Mouse (Mus musculus): Measurements from ENCODE around the gene Trmt10a. TPM values are rescaled to one million over a fixed set of nuclear protein-coding genes. Genes with fewer than 3 reads are reported as not detected.

Trmt10a gene
- 7.6 and 10.1 TPM in 2 replicates for polyA plus RNA-seq (2014; fragmentation: Nextera tagmentation; extraction: Ambion mirVana)

DNA sequence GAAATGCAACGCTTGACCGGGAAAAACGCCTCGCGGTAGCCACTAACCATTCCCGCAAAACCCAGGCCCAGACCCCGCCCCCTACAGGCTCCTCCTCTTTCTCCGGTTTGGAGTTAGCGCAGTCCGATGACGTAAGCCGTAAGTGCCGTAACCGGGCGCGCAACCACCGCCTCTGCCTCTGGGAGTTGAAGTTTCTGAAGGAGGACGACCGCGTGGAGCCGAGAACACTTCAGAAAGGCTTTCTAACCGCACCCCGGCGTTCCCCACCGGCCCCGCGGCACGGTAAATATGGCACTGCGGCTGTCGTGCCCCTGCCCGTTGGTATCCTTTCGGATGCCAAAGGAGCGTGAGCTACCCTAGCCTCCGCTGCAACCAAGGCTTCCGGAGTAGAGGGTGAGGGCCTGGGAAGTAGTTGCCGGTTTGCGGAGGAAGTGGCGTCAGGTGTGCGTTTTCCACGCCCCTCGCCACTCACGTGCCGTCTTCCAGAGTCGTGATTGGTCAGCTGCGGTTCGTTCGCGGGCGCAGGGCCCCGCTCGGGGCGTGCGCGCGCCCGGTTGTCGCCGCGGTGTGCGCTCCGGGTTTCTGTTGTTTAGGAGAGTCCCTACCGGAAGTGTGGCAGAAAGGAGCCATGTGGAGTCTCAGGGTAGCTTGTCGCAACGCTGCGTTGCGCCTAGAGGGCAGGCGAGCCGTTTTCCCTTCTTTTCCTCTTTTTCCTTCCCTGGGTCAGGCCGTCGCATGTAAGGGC, at the start of gene Trmt10a:
TSS of gene Trmt10a (plus strand) at position 134 of the 745 bp plus-strand sequence.
- Histone ChIP-seq H3K27ac (replicated peaks; ENCODE audit: low read depth, low read length) (peak within 1 kb of the TSS; percentile 97), H3K36me3 (ENCODE audit: control insufficient read depth, insufficient read depth, low read length) (no peaks in the 10 kb centered on the region), H3K27me3 (ENCODE audit: control insufficient read depth, insufficient read depth, low read length) (no peaks in the 10 kb centered on the region), H3K9ac (replicated peaks; ENCODE audit: low read length) (peak within 1 kb of the TSS; percentile 72), H3K9me3 (ENCODE audit: control insufficient read depth, low read length) (no peaks in the 10 kb centered on the region), H3K4me1 (ENCODE audit: control insufficient read depth, insufficient read depth, low read length) (peaks cover 5% of the 10 kb centered on the region), H3K4me3 (replicated peaks; ENCODE audit: low read depth, low read length) (peak within 1 kb of the TSS; percentile 60), H3K4me2 (ENCODE audit: low read length) (peak within 1 kb of the TSS; percentile 71)
- DNase-seq (peak; percentile 99), ATAC-seq (ENCODE audit: low FRiP score, low TSS enrichment) (peak; percentile 98)
- under 1% methylated on average over 70 of the region's 70 CpGs for WGBS

GRCm38 (mm10) chr3:138095301-138095700, 47.9 kb upstream of the Trmt10a start:
- Histone ChIP-seq H3K27ac (replicated peaks; ENCODE audit: low read depth, low read length) (no peak overlapping the region), H3K4me2 (ENCODE audit: low read length) (no peak overlapping the region), H3K9me3 (ENCODE audit: control insufficient read depth, low read length) (no peaks in the 10 kb centered on the region), H3K4me3 (replicated peaks; ENCODE audit: low read depth, low read length) (no peak overlapping the region), H3K36me3 (ENCODE audit: control insufficient read depth, insufficient read depth, low read length) (no peaks in the 10 kb centered on the region), H3K9ac (replicated peaks; ENCODE audit: low read length) (no peak overlapping the region), H3K4me1 (ENCODE audit: control insufficient read depth, insufficient read depth, low read length) (no peaks in the 10 kb centered on the region), H3K27me3 (ENCODE audit: control insufficient read depth, insufficient read depth, low read length) (no peaks in the 10 kb centered on the region)
- ATAC-seq (ENCODE audit: low FRiP score, low TSS enrichment) = no peak
- 84% methylated on average over 3 of the region's 3 CpGs for WGBS
- DNase-seq = no peak

GRCm38 (mm10) chr3:138095718-138096117, 47.5 kb upstream of the Trmt10a start:
- no peaks in the 10 kb centered on the region for H3K27me3 ChIP-seq (ENCODE audit: control insufficient read depth, insufficient read depth, low read length)
- H3K9me3 ChIP-seq (ENCODE audit: control insufficient read depth, low read length) = no peaks in the 10 kb centered on the region
- no peak overlapping the region for H3K4me2 ChIP-seq (ENCODE audit: low read length)
- peak; percentile 38; the same call in 1 of the 2 replicates for ATAC-seq (ENCODE audit: low FRiP score, low TSS enrichment)
- no peak overlapping the region for H3K4me3 ChIP-seq (replicated peaks; ENCODE audit: low read depth, low read length)
- no peak overlapping the region for H3K9ac ChIP-seq (replicated peaks; ENCODE audit: low read length)
- H3K36me3 ChIP-seq (ENCODE audit: control insufficient read depth, insufficient read depth, low read length) = no peaks in the 10 kb centered on the region
- WGBS = 59% methylated on average over 10 of the region's 10 CpGs
- no peak overlapping the region for H3K27ac ChIP-seq (replicated peaks; ENCODE audit: low read depth, low read length)
- DNase-seq = peak; percentile 78
- no peaks in the 10 kb centered on the region for H3K4me1 ChIP-seq (ENCODE audit: control insufficient read depth, insufficient read depth, low read length)

GRCm38 (mm10) chr3:138096263-138097028, 46.8 kb upstream of the Trmt10a start:
- H3K9ac ChIP-seq (replicated peaks; ENCODE audit: low read length) = no peak overlapping the region
- no peaks in the 10 kb centered on the region for H3K27me3 ChIP-seq (ENCODE audit: control insufficient read depth, insufficient read depth, low read length)
- H3K4me1 ChIP-seq (ENCODE audit: control insufficient read depth, insufficient read depth, low read length) = no peaks in the 10 kb centered on the region
- H3K9me3 ChIP-seq (ENCODE audit: control insufficient read depth, low read length) = no peaks in the 10 kb centered on the region
- no peak overlapping the region for H3K4me3 ChIP-seq (replicated peaks; ENCODE audit: low read depth, low read length)
- no peak for DNase-seq
- no peak overlapping the region for H3K27ac ChIP-seq (replicated peaks; ENCODE audit: low read depth, low read length)
- 90% methylated on average over 19 of the region's 19 CpGs for WGBS
- no peak for ATAC-seq (ENCODE audit: low FRiP score, low TSS enrichment)
- H3K36me3 ChIP-seq (ENCODE audit: control insufficient read depth, insufficient read depth, low read length) = no peaks in the 10 kb centered on the region
- no peak overlapping the region for H3K4me2 ChIP-seq (ENCODE audit: low read length)

DNA sequence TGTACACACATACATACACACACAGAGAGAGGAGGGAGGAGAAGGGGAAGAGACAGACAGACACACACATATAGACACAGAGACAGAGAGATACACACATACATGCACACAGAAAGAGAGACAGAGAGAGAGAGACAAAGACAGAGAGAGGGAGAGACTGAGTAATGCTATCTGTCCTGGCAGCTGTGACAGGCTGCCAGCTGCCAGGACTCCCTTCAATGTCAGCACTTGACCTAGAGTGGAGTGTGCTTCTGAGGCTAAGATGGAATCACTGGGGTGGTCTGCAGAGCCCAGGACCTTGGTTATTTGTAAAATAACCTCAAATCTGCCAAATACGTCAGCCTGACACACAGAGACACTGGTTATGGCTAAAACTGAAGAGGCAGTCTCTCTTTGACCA, 45.5 kb upstream of the Trmt10a start:
- Histone ChIP-seq H3K27me3 (ENCODE audit: control insufficient read depth, insufficient read depth, low read length) (no peaks in the 10 kb centered on the region), H3K9me3 (ENCODE audit: control insufficient read depth, low read length) (no peaks in the 10 kb centered on the region), H3K9ac (replicated peaks; ENCODE audit: low read length) (no peak overlapping the region), H3K36me3 (ENCODE audit: control insufficient read depth, insufficient read depth, low read length) (no peaks in the 10 kb centered on the region), H3K4me1 (ENCODE audit: control insufficient read depth, insufficient read depth, low read length) (no peaks in the 10 kb centered on the region), H3K4me3 (replicated peaks; ENCODE audit: low read depth, low read length) (no peak overlapping the region), H3K27ac (replicated peaks; ENCODE audit: low read depth, low read length) (0 out of 2 replicates have a peak overlapping the region, but pooled peaks have one; percentile 13), H3K4me2 (ENCODE audit: low read length) (no peak overlapping the region)
- 62% methylated on average over 1 of the region's 1 CpGs for WGBS
- ATAC-seq (ENCODE audit: low FRiP score, low TSS enrichment) (no peak), DNase-seq (no peak)

DNA sequence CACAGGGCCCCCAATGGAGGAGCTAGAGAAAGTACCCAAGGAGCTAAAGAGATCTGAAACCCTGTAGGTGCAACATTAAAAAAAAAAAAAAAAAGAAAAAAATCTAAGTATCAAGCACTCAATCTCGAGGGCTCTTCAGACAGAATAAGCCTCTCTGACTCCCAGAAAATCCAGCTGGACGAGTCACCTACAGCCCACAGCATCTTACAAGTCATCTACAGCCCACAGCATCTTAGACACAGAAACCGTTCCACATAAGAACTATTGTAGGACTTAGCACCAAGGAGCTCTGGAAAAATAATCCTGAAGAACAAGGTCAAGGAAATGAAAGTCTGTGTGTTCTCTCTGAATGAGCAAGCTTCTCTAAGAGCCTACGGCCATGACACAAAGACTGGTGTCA, 41.3 kb upstream of the Trmt10a start:
- no peak for DNase-seq
- 87% methylated on average over 4 of the region's 4 CpGs for WGBS
- Histone ChIP-seq H3K36me3 (ENCODE audit: control insufficient read depth, insufficient read depth, low read length) (no peaks in the 10 kb centered on the region), H3K4me2 (ENCODE audit: low read length) (no peak overlapping the region), H3K9me3 (ENCODE audit: control insufficient read depth, low read length) (no peaks in the 10 kb centered on the region), H3K9ac (replicated peaks; ENCODE audit: low read length) (no peak overlapping the region), H3K4me3 (replicated peaks; ENCODE audit: low read depth, low read length) (no peak overlapping the region), H3K4me1 (ENCODE audit: control insufficient read depth, insufficient read depth, low read length) (no peaks in the 10 kb centered on the region), H3K27ac (replicated peaks; ENCODE audit: low read depth, low read length) (no peak overlapping the region), H3K27me3 (ENCODE audit: control insufficient read depth, insufficient read depth, low read length) (no peaks in the 10 kb centered on the region)
- no peak for ATAC-seq (ENCODE audit: low FRiP score, low TSS enrichment)

GRCm38 (mm10) chr3:138103690-138104089, 39.6 kb upstream of the Trmt10a start:
- no peak for ATAC-seq (ENCODE audit: low FRiP score, low TSS enrichment)
- 90% methylated on average over 4 of the region's 4 CpGs for WGBS
- no peak for DNase-seq
- no peaks in the 10 kb centered on the region for H3K4me1 ChIP-seq (ENCODE audit: control insufficient read depth, insufficient read depth, low read length)
- no peak overlapping the region for H3K4me3 ChIP-seq (replicated peaks; ENCODE audit: low read depth, low read length)
- no peak overlapping the region for H3K9ac ChIP-seq (replicated peaks; ENCODE audit: low read length)
- no peaks in the 10 kb centered on the region for H3K9me3 ChIP-seq (ENCODE audit: control insufficient read depth, low read length)
- H3K27ac ChIP-seq (replicated peaks; ENCODE audit: low read depth, low read length) = no peak overlapping the region
- H3K27me3 ChIP-seq (ENCODE audit: control insufficient read depth, insufficient read depth, low read length) = no peaks in the 10 kb centered on the region
- no peaks in the 10 kb centered on the region for H3K36me3 ChIP-seq (ENCODE audit: control insufficient read depth, insufficient read depth, low read length)
- no peak overlapping the region for H3K4me2 ChIP-seq (ENCODE audit: low read length)

DNA sequence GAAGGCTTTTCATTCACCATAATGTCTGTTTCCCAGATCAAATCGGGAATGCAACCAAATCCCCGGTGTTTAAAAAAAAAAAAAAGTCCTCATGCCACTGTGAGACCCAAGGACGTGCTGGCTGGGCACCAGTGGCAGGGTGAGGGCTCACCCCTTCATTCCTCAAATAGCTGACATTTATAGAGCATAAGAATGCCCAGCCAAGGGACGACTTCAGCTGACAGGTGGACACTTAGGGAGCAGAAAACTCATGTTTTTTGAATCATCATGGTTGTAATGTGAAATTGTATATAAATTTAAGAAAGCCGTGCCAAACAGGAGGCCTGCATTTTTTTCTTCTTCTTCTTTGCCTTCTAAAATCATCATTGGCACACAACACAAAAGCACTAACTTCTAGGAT, 38.2 kb upstream of the Trmt10a start:
- Histone ChIP-seq H3K9ac (replicated peaks; ENCODE audit: low read length) (no peak overlapping the region), H3K4me2 (ENCODE audit: low read length) (no peak overlapping the region), H3K9me3 (ENCODE audit: control insufficient read depth, low read length) (no peaks in the 10 kb centered on the region), H3K36me3 (ENCODE audit: control insufficient read depth, insufficient read depth, low read length) (no peaks in the 10 kb centered on the region), H3K4me3 (replicated peaks; ENCODE audit: low read depth, low read length) (no peak overlapping the region), H3K27me3 (ENCODE audit: control insufficient read depth, insufficient read depth, low read length) (no peaks in the 10 kb centered on the region), H3K4me1 (ENCODE audit: control insufficient read depth, insufficient read depth, low read length) (no peaks in the 10 kb centered on the region), H3K27ac (replicated peaks; ENCODE audit: low read depth, low read length) (no peak overlapping the region)
- DNase-seq = no peak
- no peak for ATAC-seq (ENCODE audit: low FRiP score, low TSS enrichment)
- WGBS = 63% methylated on average over 5 of the region's 5 CpGs

All from midbrain, embryonic 14.5 days (tissue).